Mouse (Mus musculus) thymus, adult 2 months (tissue): ENCODE data around the gene Ccdc155. TPM values are rescaled to one million over a fixed set of nuclear protein-coding genes. Genes with fewer than 3 reads are reported as not detected.

Experiments used
- DNase-seq: peaks from one replicate; pipeline ENCODE4 v3.0.0; 2021
- H3K27ac ChIP-seq: fragments of 200-500 bp; 2 replicates; pipeline ENCODE4 v1.5.1; 2012; ENCODE audit warnings: low read length, control low read depth; ENCODE audit not compliant: control insufficient read depth, insufficient read depth
- H3K27me3 ChIP-seq: fragments of 200-500 bp; 2 replicates; pipeline ENCODE4 v1.6.1; 2012; ENCODE audit warnings: mild to moderate bottlenecking, low read length, moderate library complexity, mixed read lengths; ENCODE audit not compliant: control insufficient read depth, insufficient read depth
- H3K36me3 ChIP-seq: fragments of 200-500 bp; 2 replicates; pipeline ENCODE4 v1.6.1; 2012; ENCODE audit warnings: mild to moderate bottlenecking, low read length, moderate library complexity; ENCODE audit not compliant: control insufficient read depth, insufficient read depth
- H3K4me1 ChIP-seq: fragments of 200-500 bp; replicated peaks from 2 replicates; pipeline ENCODE4 v1.6.1; 2012; ENCODE audit warnings: low read length; ENCODE audit not compliant: control insufficient read depth, insufficient read depth
- H3K4me3 ChIP-seq: fragments of 200-500 bp; 2 replicates; pipeline ENCODE4 v1.5.1; 2012; ENCODE audit warnings: mild to moderate bottlenecking, low read length, control low read depth, moderate library complexity; ENCODE audit not compliant: control insufficient read depth, insufficient read depth
- CTCF ChIP-seq: fragments of 200-500 bp; IDR thresholded peaks from 2 replicates; pipeline ENCODE4 v1.5.1; 2012; ENCODE audit warnings: mild to moderate bottlenecking, control low read depth, low read length, moderate library complexity, borderline replicate concordance; ENCODE audit not compliant: control insufficient read depth, poor library complexity, insufficient read depth; ENCODE audit errors: extremely low read depth
- POLR2A ChIP-seq: fragments of 200-500 bp; IDR thresholded peaks from 2 replicates; pipeline ENCODE4 v1.6.1; 2012; ENCODE audit warnings: mild to moderate bottlenecking, low read length, control low read depth, moderate library complexity; ENCODE audit not compliant: control insufficient read depth, poor library complexity, insufficient read depth; ENCODE audit errors: extremely low read depth
- WGBS: fragments of 180-500 bp; shearing (Covaris S2); methylation state at CpG from one replicate; pipeline ENCODE4 v1.1.7; 2018; 5-methylcytosine and 5-hydroxymethylcytosine counted together
- polyA plus RNA-seq: library from polyadenylated mRNA; depleted of rRNA; stranded (reverse); fragments of >200 nt; gene quantifications from 2 replicates; pipeline ENCODE4 v1.2.3, GENCODE M21; 2012

Ccdc155 gene
- polyA plus RNA-seq, 1 experiment, result 0.32 TPM

GRCm38 (mm10) chr7:45162996-45163615 lies 41.6 kb downstream of the Ccdc155 start:
- Histone ChIP-seq H3K27ac (no peak overlapping the region), H3K4me3 (no peak overlapping the region)
- 82% methylated on average over 9 of the region's 9 CpGs for WGBS

DNA sequence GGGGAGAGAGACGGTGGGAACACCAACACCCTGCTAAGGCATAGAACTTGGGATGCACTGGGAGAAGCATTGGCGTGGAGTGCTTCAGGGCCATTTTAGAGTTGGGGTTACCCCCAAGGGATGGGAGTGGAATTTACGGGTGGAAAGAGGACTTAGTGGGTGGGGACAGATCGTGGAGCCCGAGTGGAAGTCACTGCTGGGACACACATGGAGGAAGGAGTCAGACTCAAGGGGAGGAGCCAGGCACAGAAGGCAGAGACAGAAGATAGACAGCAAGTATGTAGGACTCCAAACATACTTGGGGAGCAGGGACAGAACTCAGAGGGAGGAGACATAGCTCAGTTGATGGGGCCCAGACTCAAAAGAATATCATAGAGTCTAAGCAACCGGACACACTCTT lies 42.1 kb downstream of the Ccdc155 start:
- WGBS, result 32% methylated on average over 6 of the region's 6 CpGs
- no peak for DNase-seq
- H3K4me1 ChIP-seq, result peaks cover 7% of the 10 kb centered on the region
- no peak overlapping the region for H3K27ac ChIP-seq
- TF ChIP-seq POLR2A (no peak), CTCF (no peak)
- H3K27me3 ChIP-seq, result peaks cover 13% of the 10 kb centered on the region
- H3K36me3 ChIP-seq, result no peaks in the 10 kb centered on the region
- no peak overlapping the region for H3K4me3 ChIP-seq

More at GRCm38 (mm10) chr7:45162996-45163615, 41.6 kb downstream of the Ccdc155 start:
- Histone ChIP-seq H3K27me3 (peaks cover 18% of the 10 kb centered on the region), H3K36me3 (no peaks in the 10 kb centered on the region), H3K4me1 (peaks cover 7% of the 10 kb centered on the region)
- TF ChIP-seq CTCF, result no peak
- no peak for TF ChIP-seq POLR2A
- no peak for DNase-seq

DNA sequence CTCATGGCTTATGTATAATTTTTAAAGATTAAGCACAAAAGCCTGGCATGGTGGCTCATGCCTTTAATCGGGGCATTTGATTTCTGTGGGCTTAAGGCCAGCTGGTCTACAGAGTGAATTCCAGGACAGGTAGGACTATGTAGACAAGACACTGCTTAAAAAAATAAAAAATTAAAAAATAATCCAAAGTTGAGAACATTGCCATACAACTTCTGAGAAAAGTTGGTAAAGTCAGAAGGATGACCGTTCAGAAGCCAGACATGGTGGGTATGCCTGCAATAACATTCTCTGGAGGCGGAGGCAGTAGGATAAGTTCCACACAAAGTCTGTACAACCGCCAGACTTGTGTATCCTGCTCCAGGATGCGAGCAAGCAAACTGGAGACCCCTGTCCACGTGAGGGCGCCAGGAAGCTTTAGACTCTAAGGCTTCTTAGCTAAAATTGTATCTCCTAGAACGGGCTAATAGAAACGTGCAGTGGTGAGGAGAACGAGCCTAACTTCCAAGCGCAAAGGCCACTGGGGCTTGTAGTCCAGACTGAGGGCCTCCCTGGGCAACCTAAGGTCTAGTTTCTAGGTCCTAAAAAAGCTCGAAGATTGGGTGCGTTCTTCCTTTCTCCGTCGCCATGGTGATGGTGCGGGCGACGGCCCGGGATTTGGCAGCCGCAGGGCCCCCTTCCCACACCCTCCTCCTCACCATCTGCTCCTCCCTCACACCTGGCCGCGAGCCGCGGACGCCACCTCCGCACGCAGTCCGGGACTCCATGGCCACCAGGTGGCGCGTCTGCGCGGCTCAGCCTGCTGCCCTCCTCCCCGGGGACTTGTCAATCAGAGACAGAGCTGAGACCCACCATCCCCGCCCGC lies 42.8 kb downstream of the Ccdc155 start:
- 4% methylated on average over 35 of the region's 35 CpGs for WGBS

GRCm38 (mm10) chr7:45160866-45161265 lies 43.8 kb downstream of the Ccdc155 start:
- peaks cover 7% of the 10 kb centered on the region for H3K4me1 ChIP-seq
- no peaks in the 10 kb centered on the region for H3K36me3 ChIP-seq
- TF ChIP-seq POLR2A (no peak), CTCF (no peak)
- WGBS, result 95% methylated on average over 3 of the region's 3 CpGs
- no peak overlapping the region for H3K27ac ChIP-seq
- DNase-seq, result no peak
- H3K27me3 ChIP-seq, result peaks cover 11% of the 10 kb centered on the region
- H3K4me3 ChIP-seq, result no peak overlapping the region

More for the DNA sequence above, 42.8 kb downstream of the Ccdc155 start:
- H3K27me3 ChIP-seq, result peaks cover 11% of the 10 kb centered on the region
- peaks cover 7% of the 10 kb centered on the region for H3K4me1 ChIP-seq
- H3K36me3 ChIP-seq, result no peaks in the 10 kb centered on the region
- TF ChIP-seq POLR2A, result no peak
- TF ChIP-seq CTCF, result peak; percentile 98
- no peak overlapping the region for H3K27ac ChIP-seq
- DNase-seq, result peak; percentile 93
- H3K4me3 ChIP-seq, result peak overlapping the region; percentile 39

- no peaks in the 10 kb centered on the region for H3K36me3 ChIP-seq
- H3K27ac ChIP-seq, result no peak overlapping the region
- H3K4me1 ChIP-seq, result peaks cover 7% of the 10 kb centered on the region
- no peak for DNase-seq
- 97% methylated on average over 6 of the region's 6 CpGs for WGBS
- no peak for TF ChIP-seq POLR2A
- TF ChIP-seq CTCF, result no peak
- peaks cover 11% of the 10 kb centered on the region for H3K27me3 ChIP-seq
- H3K4me3 ChIP-seq, result no peak overlapping the region
Measured at GRCm38 (mm10) chr7:45160316-45160800, 44.3 kb downstream of the Ccdc155 start.

GRCm38 (mm10) chr7:45158991-45159390 lies 45.7 kb downstream of the Ccdc155 start:
- no peaks in the 10 kb centered on the region for H3K36me3 ChIP-seq
- no peak overlapping the region for H3K4me3 ChIP-seq
- 100% methylated on average over 6 of the region's 6 CpGs for WGBS
- TF ChIP-seq CTCF, result no peak
- no peak for TF ChIP-seq POLR2A
- H3K27ac ChIP-seq, result no peak overlapping the region
- no peak for DNase-seq
- peaks cover 5% of the 10 kb centered on the region for H3K27me3 ChIP-seq
- H3K4me1 ChIP-seq, result peaks cover 11% of the 10 kb centered on the region

- TF ChIP-seq POLR2A (no peak), CTCF (no peak)
Measured at GRCm38 (mm10) chr7:45157459-45157858, 47.2 kb downstream of the Ccdc155 start.

More at GRCm38 (mm10) chr7:45157459-45157858, 47.2 kb downstream of the Ccdc155 start:
- 97% methylated on average over 14 of the region's 14 CpGs for WGBS
- no peaks in the 10 kb centered on the region for H3K36me3 ChIP-seq
- no peak for DNase-seq
- H3K4me1 ChIP-seq, result peaks cover 14% of the 10 kb centered on the region
- no peaks in the 10 kb centered on the region for H3K27me3 ChIP-seq
- H3K4me3 ChIP-seq, result no peak overlapping the region
- no peak overlapping the region for H3K27ac ChIP-seq
